Mouse (Mus musculus): ENCODE measurements at regions not wholly inside any gene's neighbourhood (a gene's known extent, or its start where the extent isn't known, plus 50 kb on each side); places are given as distances from the start of the nearest gene placed in this dataset.

GRCm38 (mm10) chr11:117583478-117583877 lies 70.6 kb upstream of the Tnrc6c start:
- TF ChIP-seq CTCF (IDR thresholded peaks at IDR 0.05; ENCODE audit: control insufficient read depth, insufficient read depth, insufficient replicate concordance, low read depth, low read length) (no peak), POLR2A (IDR thresholded peaks at IDR 0.05; ENCODE audit: control insufficient read depth, low read depth, low read length) (no peak)
